Mouse (Mus musculus): ENCODE data around the gene Amy2a1.
"Not testable (repeated sequence)": the region's sequence is repeated elsewhere in the genome, so short reads cannot be mapped to it uniquely, and the experiment has no call there.

The Amy2a1 gene

GRCm38 (mm10) chr3:113532328-113532727 is at the start of gene Amy2a1:
TSS of gene Amy2a1 (minus strand) at chr3:113532428.
- DNase-seq (ENCODE audit: low spot score): not testable (repeated sequence)

- peak; percentile 81 for DNase-seq (ENCODE audit: low spot score)
Observed at GRCm38 (mm10) chr3:113574578-113574977, 42.4 kb upstream of the Amy2a1 start.

DNA sequence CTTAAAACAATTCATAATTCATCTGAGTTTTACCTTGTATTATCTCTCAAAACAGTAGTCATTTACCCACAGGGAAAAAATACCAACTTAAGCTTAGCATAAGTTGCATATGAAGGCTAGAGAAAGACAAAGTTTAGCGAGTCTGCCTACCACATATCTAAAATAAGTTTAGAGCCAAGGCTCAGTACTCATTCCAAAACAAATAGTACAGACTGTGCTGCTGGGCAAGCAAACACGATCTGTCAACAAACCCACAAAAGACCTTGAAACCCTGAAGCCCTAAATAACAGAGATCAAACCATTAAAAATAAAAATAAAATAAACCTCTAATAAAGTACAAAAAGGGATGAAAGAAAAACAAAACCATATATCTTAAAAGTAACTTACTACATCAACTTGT is 41.9 kb upstream of the Amy2a1 start:
- peak; percentile 70 for DNase-seq (ENCODE audit: low spot score)

GRCm38 (mm10) chr3:113572158-113572557 is 39.9 kb upstream of the Amy2a1 start:
- no peak for DNase-seq (ENCODE audit: low spot score)

- DNase-seq (ENCODE audit: low spot score): no peak
Observed at GRCm38 (mm10) chr3:113539692-113540091, 7.5 kb upstream of the Amy2a1 start.

All from adipocyte (in vitro differentiated cells).